Mouse (Mus musculus) intestine, postnatal 0 days (tissue): ENCODE data around the gene Iqsec1. TPM values are rescaled to one million over a fixed set of nuclear protein-coding genes. Genes with fewer than 3 reads are reported as not detected.

Experiments used
- ATAC-seq: fragments of 200-750 bp; cut with Nextera tagmentation; 2 replicates; pipeline ENCODE4 v1.8.0; 2017; ENCODE audit warnings: mild to moderate bottlenecking, moderate TSS enrichment, moderate library complexity
- H3K27ac ChIP-seq: fragments of 300-500 bp; sonication (generic); 2 replicates; pipeline ENCODE4 v1.5.1; 2014; ENCODE audit warnings: mild to moderate bottlenecking, low read depth, low read length, moderate library complexity
- H3K27me3 ChIP-seq: fragments of 300-500 bp; sonication (generic); replicated peaks from 2 replicates; pipeline ENCODE4 v1.6.1; 2014; ENCODE audit warnings: low read length, mixed read lengths; ENCODE audit not compliant: control insufficient read depth, insufficient read depth
- H3K36me3 ChIP-seq: fragments of 300-500 bp; sonication (generic); 2 replicates; pipeline ENCODE4 v1.6.1; 2014; ENCODE audit warnings: mild to moderate bottlenecking, moderate library complexity; ENCODE audit not compliant: control insufficient read depth, insufficient read depth
- H3K4me1 ChIP-seq: fragments of 300-500 bp; sonication (generic); replicated peaks from 2 replicates; pipeline ENCODE4 v1.6.1; 2014; ENCODE audit warnings: antibody characterized with exemption, low read length, mixed read lengths; ENCODE audit not compliant: control insufficient read depth, insufficient read depth
- H3K4me2 ChIP-seq: fragments of 300-500 bp; sonication (generic); replicated peaks from 2 replicates; pipeline ENCODE4 v1.6.1; 2014; ENCODE audit warnings: low read depth, mild to moderate bottlenecking, moderate library complexity
- H3K4me3 ChIP-seq: fragments of 300-500 bp; sonication (generic); 2 replicates; pipeline ENCODE4 v1.5.1; 2014; ENCODE audit warnings: low read depth, low read length
- H3K9ac ChIP-seq: fragments of 300-500 bp; sonication (generic); 2 replicates; pipeline ENCODE4 v1.6.1; 2014; ENCODE audit warnings: mild to moderate bottlenecking, low read depth, low read length
- H3K9me3 ChIP-seq: fragments of 300-500 bp; sonication (generic); 2 replicates; pipeline ENCODE4 v1.6.1; 2016; ENCODE audit warnings: mixed run types; ENCODE audit not compliant: control insufficient read depth
- CTCF ChIP-seq: sonication (generic); IDR thresholded peaks from 2 replicates; pipeline ENCODE4 v1.5.1; 2016; ENCODE audit warnings: low read depth, mild to moderate bottlenecking, control low read depth, antibody characterized with exemption, moderate library complexity
- WGBS: fragments of 180-500 bp; shearing (Covaris S2); extraction: QIAGEN DNeasy Blood & Tissue Kit; methylation state at CpG from one replicate; pipeline ENCODE4 v1.1.7; 2014; 5-methylcytosine and 5-hydroxymethylcytosine counted together
- polyA plus RNA-seq: library from polyadenylated mRNA; unstranded; fragments of >200 nt; fragmentation: Nextera tagmentation; extraction: Ambion mirVana; gene quantifications from 2 replicates; pipeline ENCODE4 v1.2.1, GENCODE M21; 2015

The Iqsec1 gene
- polyA plus RNA-seq, 1 experiment from 2014 or later = 7.0 TPM

GRCm38 (mm10) chr6:90924379-90924778, 64.1 kb downstream of the Iqsec1 start:
- Histone ChIP-seq H3K4me1 (0 out of 2 replicates have a peak, but pooled peaks cover 7% of the 10 kb centered on the region), H3K4me3 (no peak overlapping the region), H3K36me3 (no peaks in the 10 kb centered on the region), H3K4me2 (no peak overlapping the region), H3K27ac (no peak overlapping the region), H3K27me3 (no peaks in the 10 kb centered on the region), H3K9me3 (no peaks in the 10 kb centered on the region), H3K9ac (no peak overlapping the region)
- no peak for ATAC-seq
- WGBS = 66% methylated on average over 4 of the region's 4 CpGs
- no peak for TF ChIP-seq CTCF

GRCm38 (mm10) chr6:90921259-90921946, 67.1 kb downstream of the Iqsec1 start:
- WGBS = 29% methylated on average over 9 of the region's 9 CpGs
- Histone ChIP-seq H3K27me3 (no peaks in the 10 kb centered on the region), H3K9me3 (no peaks in the 10 kb centered on the region), H3K9ac (no peak overlapping the region), H3K4me3 (no peak overlapping the region), H3K4me1 (0 out of 2 replicates have a peak, but pooled peaks cover 4% of the 10 kb centered on the region), H3K27ac (no peak overlapping the region), H3K4me2 (no peak overlapping the region), H3K36me3 (no peaks in the 10 kb centered on the region)
- ATAC-seq = peak; percentile 41; the same call in 1 of the 2 replicates
- TF ChIP-seq CTCF = no peak

GRCm38 (mm10) chr6:90920510-90921220, 67.8 kb downstream of the Iqsec1 start:
- H3K27me3 ChIP-seq = no peaks in the 10 kb centered on the region
- H3K9ac ChIP-seq = no peak overlapping the region
- TF ChIP-seq CTCF = no peak
- H3K4me1 ChIP-seq = 0 out of 2 replicates have a peak, but pooled peaks cover 3% of the 10 kb centered on the region
- WGBS = 40% methylated on average over 5 of the region's 5 CpGs
- H3K4me3 ChIP-seq = no peak overlapping the region
- H3K4me2 ChIP-seq = no peak overlapping the region
- H3K27ac ChIP-seq = no peak overlapping the region; the same call in 1 of the 2 replicates
- no peak for ATAC-seq
- H3K36me3 ChIP-seq = no peaks in the 10 kb centered on the region
- H3K9me3 ChIP-seq = no peaks in the 10 kb centered on the region

GRCm38 (mm10) chr6:90919636-90920420, 68.7 kb downstream of the Iqsec1 start:
- H3K4me1 ChIP-seq = 0 out of 2 replicates have a peak, but pooled peaks cover 3% of the 10 kb centered on the region
- 34% methylated on average over 4 of the region's 4 CpGs for WGBS
- H3K4me3 ChIP-seq = no peak overlapping the region
- no peak for TF ChIP-seq CTCF
- ATAC-seq = peak; percentile 77
- H3K27ac ChIP-seq = no peak overlapping the region; the same call in 1 of the 2 replicates
- no peaks in the 10 kb centered on the region for H3K36me3 ChIP-seq
- H3K4me2 ChIP-seq = no peak overlapping the region
- H3K9me3 ChIP-seq = no peaks in the 10 kb centered on the region
- no peaks in the 10 kb centered on the region for H3K27me3 ChIP-seq
- H3K9ac ChIP-seq = no peak overlapping the region

- Histone ChIP-seq H3K9ac (no peak overlapping the region), H3K4me3 (no peak overlapping the region), H3K4me1 (0 out of 2 replicates have a peak, but pooled peaks cover 1% of the 10 kb centered on the region), H3K9me3 (no peaks in the 10 kb centered on the region), H3K27ac (no peak overlapping the region), H3K27me3 (no peaks in the 10 kb centered on the region), H3K36me3 (no peaks in the 10 kb centered on the region), H3K4me2 (no peak overlapping the region)
- WGBS = 43% methylated on average over 2 of the region's 2 CpGs
- no peak for TF ChIP-seq CTCF
- no peak for ATAC-seq
Observed at GRCm38 (mm10) chr6:90915585-90915984, 72.9 kb downstream of the Iqsec1 start.

GRCm38 (mm10) chr6:90913771-90914170, 74.7 kb downstream of the Iqsec1 start:
- 92% methylated on average over 5 of the region's 5 CpGs for WGBS
- Histone ChIP-seq H3K36me3 (no peaks in the 10 kb centered on the region), H3K4me3 (no peak overlapping the region), H3K4me2 (no peak overlapping the region), H3K27me3 (no peaks in the 10 kb centered on the region), H3K9ac (no peak overlapping the region), H3K27ac (no peak overlapping the region), H3K9me3 (no peaks in the 10 kb centered on the region), H3K4me1 (no peaks in the 10 kb centered on the region)
- no peak for TF ChIP-seq CTCF
- no peak for ATAC-seq
